Mouse (Mus musculus) megakaryocyte, embryonic 14.5 days (primary cell): ENCODE measurements around the gene Nubp2.

Experiments
- FLI1 ChIP-seq: IDR thresholded peaks from 2 replicates; pipeline ENCODE4 v1.6.1; 2012; ENCODE audit warnings: low read length, inconsistent platforms, mixed read lengths
- GATA1 ChIP-seq: IDR thresholded peaks from 3 replicates; pipeline ENCODE4 v1.6.1; 2012; ENCODE audit warnings: mixed read lengths, low read length, inconsistent platforms, borderline replicate concordance

DNA sequence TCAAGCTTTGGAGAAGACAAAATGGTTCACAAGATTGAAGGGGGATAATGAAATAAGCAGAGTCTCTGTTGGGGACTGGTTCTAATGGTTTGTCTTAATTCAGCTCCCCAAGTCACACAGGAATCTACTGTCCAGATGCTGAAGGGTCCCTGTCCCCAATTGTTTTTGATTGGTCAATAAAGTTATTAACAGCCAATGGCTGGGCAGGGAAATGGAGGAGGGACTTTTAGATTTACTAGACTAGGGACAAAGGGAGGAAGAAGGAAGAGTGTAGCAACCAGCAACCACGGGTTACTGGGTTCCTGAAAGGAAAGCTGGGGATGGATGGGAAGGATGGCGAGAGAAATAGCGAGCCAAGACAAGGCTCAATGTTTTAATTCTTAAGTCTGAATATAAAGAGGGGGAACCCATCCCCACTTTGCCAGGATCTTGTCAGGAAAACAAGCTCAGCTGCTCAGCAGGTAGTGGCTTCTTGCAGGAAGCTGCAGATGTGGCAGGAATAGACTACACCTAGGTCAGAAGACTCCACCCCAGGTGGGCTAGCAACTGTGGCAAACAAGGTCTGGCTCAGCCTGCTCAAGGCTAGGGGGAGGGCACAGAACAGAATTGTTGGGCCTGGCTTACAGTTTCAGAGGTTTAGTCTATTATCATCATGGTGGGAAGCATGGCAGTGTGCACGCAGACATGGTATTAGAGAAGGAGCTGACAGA lies 12.3 kb downstream of the Nubp2 start:
- no peak for TF ChIP-seq GATA1
- TF ChIP-seq FLI1, result no peak
